Mouse (Mus musculus) thymus, postnatal 0 days (tissue): Measurements from ENCODE around the gene Mrpl22. TPM values are rescaled to one million over a fixed set of nuclear protein-coding genes. Genes with fewer than 3 reads are reported as not detected.

ENCODE experiments used
- DNase-seq: peaks from one replicate; pipeline ENCODE4 v3.0.0-alpha.2; 2015; ENCODE audit warnings: low spot score
- polyA plus RNA-seq: library from polyadenylated mRNA; unstranded; fragments of >200 nt; fragmentation: Nextera tagmentation; extraction: Ambion mirVana; gene quantifications from 2 replicates; pipeline ENCODE4 v1.2.1, GENCODE M21; 2015

Gene Mrpl22
- 137 and 139 TPM in 2 replicates for polyA plus RNA-seq

GRCm38 (mm10) chr11:58171459-58172091, at the start of gene Mrpl22:
TSS of gene Mrpl22 (plus strand) at chr11:58171661.
- peak; percentile 96 for DNase-seq

- DNase-seq, result no peak
These were observed 47.8 kb upstream of the Mrpl22 start for GRCm38 (mm10) chr11:58123711-58124110.

GRCm38 (mm10) chr11:58125021-58125420, 46.4 kb upstream of the Mrpl22 start:
- no peak for DNase-seq

- DNase-seq, result no peak
These were observed 44.9 kb upstream of the Mrpl22 start for GRCm38 (mm10) chr11:58126397-58127160.

- DNase-seq, result no peak
These were observed 43.9 kb upstream of the Mrpl22 start for GRCm38 (mm10) chr11:58127544-58127943.

GRCm38 (mm10) chr11:58129302-58129843, 42.1 kb upstream of the Mrpl22 start:
- no peak for DNase-seq

GRCm38 (mm10) chr11:58132026-58132425, 39.4 kb upstream of the Mrpl22 start:
- DNase-seq, result peak; percentile 29

- DNase-seq, result peak; percentile 51
These were observed 36.6 kb upstream of the Mrpl22 start for GRCm38 (mm10) chr11:58134869-58135268.

GRCm38 (mm10) chr11:58135296-58135695, 36.2 kb upstream of the Mrpl22 start:
- DNase-seq, result peak; percentile 21

GRCm38 (mm10) chr11:58136677-58137076, 34.8 kb upstream of the Mrpl22 start:
- no peak for DNase-seq

GRCm38 (mm10) chr11:58138821-58139220, 32.6 kb upstream of the Mrpl22 start:
- peak; percentile 42 for DNase-seq

- peak; percentile 77 for DNase-seq
These were observed 32.0 kb upstream of the Mrpl22 start for GRCm38 (mm10) chr11:58139466-58139865.

GRCm38 (mm10) chr11:58143704-58144426, 27.6 kb upstream of the Mrpl22 start:
- no peak for DNase-seq

GRCm38 (mm10) chr11:58146241-58146640, 25.2 kb upstream of the Mrpl22 start:
- DNase-seq, result no peak

GRCm38 (mm10) chr11:58155458-58155857, 16.0 kb upstream of the Mrpl22 start:
- no peak for DNase-seq

- no peak for DNase-seq
These were observed 14.6 kb upstream of the Mrpl22 start for GRCm38 (mm10) chr11:58156871-58157270.

- DNase-seq, result peak; percentile 34
These were observed 6.4 kb upstream of the Mrpl22 start for GRCm38 (mm10) chr11:58165072-58165471.

- no peak for DNase-seq
These were observed 3.7 kb upstream of the Mrpl22 start for GRCm38 (mm10) chr11:58167822-58168166.

- peak; percentile 86 for DNase-seq
These were observed 3.1 kb upstream of the Mrpl22 start, which contains the start of gene Gemin5 for GRCm38 (mm10) chr11:58168167-58168915. TSS of gene Gemin5 (minus strand) at chr11:58168539.

GRCm38 (mm10) chr11:58169666-58170065, 1.8 kb upstream of the Mrpl22 start:
- DNase-seq, result no peak

GRCm38 (mm10) chr11:58179563-58179962, 8.1 kb downstream of the Mrpl22 start:
- DNase-seq, result peak; percentile 89
